Mouse (Mus musculus): Measurements from ENCODE around the gene Spsb3. TPM values are rescaled to one million over a fixed set of nuclear protein-coding genes. Genes with fewer than 3 reads are reported as not detected.
A peak's percentile ranks its signal among the peaks of the same experiment; 100 is the strongest.

Spsb3 gene
- polyA plus RNA-seq, 1 experiment from 2014 or later: 33.9 TPM

DNA sequence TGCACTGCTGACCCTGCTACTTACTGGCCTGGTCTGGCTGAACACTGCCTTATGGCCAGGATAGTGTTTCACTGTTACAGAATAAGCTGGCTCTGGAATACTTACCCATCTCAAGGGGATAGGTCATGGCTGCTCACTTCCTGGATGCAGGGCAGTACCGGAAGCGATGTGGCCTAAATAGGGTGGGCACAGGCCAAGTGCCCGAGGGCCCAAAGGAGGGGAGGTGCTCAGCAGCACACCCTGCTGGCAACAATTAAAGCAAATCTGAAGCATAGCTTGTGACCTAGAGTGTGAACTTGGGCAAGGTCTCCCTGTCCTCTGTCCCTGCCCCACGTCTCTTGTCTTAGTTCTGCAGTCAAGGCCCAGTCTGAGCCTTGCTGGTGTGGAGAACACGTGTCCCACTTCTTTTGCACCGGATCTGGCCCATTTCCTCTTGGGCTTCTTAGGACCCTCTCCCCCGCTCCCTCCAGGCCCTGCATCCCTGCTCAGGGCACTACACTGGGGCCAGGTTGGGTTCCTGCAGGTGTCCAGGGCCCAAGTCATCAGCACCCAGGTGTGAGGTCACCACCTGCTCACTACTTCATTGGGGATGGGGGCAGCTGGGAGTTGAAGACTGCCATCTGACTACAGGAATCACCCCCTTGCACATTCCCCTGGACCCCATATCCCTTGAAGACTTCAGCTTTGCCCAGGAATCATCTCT is 4.6 kb upstream of the Spsb3 start:
- Histone ChIP-seq H3K36me3 (ENCODE audit: control insufficient read depth, insufficient read depth, low read length) (0 out of 2 replicates have a peak, but pooled peaks cover 4% of the 10 kb centered on the region), H3K27me3 (replicated peaks; ENCODE audit: control insufficient read depth, insufficient read depth, low read length) (no peaks in the 10 kb centered on the region), H3K9ac (ENCODE audit: low read depth, low read length) (no peak overlapping the region), H3K4me1 (ENCODE audit: control insufficient read depth, insufficient read depth, low read length) (peaks cover 20% of the 10 kb centered on the region), H3K4me3 (ENCODE audit: low read length) (no peak overlapping the region), H3K27ac (ENCODE audit: low read length) (no peak overlapping the region), H3K4me2 (ENCODE audit: low read depth, low read length) (no peak overlapping the region), H3K9me3 (ENCODE audit: control insufficient read depth, low read length) (no peaks in the 10 kb centered on the region)
- 52% methylated on average over 7 of the region's 7 CpGs for WGBS
- ATAC-seq: no peak

DNA sequence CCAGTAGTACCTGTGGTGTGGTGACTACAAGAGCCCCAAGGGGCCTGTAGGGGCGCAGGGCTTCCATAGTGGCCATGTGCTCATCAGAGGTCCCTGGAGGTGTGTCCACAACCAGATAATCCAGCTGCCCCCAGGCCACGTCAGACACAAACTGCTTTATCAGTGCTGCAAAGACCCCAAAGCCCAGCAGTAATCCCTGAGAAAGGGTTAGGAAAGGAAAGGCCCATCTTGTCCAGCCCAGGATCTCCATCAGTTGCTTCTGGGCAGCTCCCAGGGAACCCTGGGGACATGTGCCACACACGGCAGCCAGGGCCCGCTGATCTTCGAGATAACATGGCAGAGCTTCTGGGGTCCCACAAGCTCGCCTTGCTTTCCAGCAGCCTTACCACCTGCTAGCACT is 2.1 kb upstream of the Spsb3 start:
- Histone ChIP-seq H3K4me2 (ENCODE audit: low read depth, low read length) (no peak overlapping the region), H3K27me3 (replicated peaks; ENCODE audit: control insufficient read depth, insufficient read depth, low read length) (no peaks in the 10 kb centered on the region), H3K27ac (ENCODE audit: low read length) (no peak overlapping the region), H3K36me3 (ENCODE audit: control insufficient read depth, insufficient read depth, low read length) (0 out of 2 replicates have a peak, but pooled peaks cover 4% of the 10 kb centered on the region), H3K9me3 (ENCODE audit: control insufficient read depth, low read length) (no peaks in the 10 kb centered on the region), H3K4me1 (ENCODE audit: control insufficient read depth, insufficient read depth, low read length) (peaks cover 20% of the 10 kb centered on the region), H3K4me3 (ENCODE audit: low read length) (no peak overlapping the region), H3K9ac (ENCODE audit: low read depth, low read length) (no peak overlapping the region)
- 77% methylated on average over 6 of the region's 6 CpGs for WGBS
- no peak for ATAC-seq

DNA sequence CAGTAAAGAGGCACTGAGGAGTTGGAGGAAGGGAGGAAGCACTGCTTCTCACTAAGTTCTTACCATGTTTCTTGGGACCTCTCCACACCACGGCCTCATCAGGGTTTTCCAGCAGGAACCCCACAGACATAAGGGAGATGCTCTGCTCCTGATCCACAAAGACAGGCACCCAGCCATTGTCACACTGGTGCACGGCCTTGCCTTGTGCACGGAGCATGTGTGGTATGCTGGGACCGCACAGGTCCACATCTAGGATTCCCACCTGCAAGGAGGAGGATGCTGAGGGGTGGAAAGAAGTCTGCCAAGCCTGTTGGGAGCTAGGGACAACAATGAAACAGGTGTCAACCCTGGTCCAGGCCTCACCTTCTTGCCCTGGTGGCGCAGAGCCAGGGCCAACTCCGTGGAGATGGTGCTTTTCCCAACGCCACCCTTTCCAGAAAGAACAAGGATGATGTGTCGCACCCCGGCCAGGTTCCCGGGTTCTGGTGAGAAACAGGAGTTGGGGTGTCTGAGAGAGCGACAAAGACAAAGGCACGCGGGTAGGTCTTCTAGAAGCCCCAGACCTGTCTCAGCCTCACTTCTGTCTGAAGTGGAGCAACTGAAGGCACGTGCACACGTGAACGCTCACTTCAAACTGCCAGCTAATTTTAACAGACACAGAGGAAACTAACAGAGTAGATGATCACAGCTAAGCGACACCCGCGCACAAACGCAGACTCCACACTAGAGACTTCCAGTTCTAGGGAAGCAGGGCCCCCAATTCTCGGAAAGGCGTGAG is 898 bp upstream of the Spsb3 start:
- peaks cover 8% of the 10 kb centered on the region; the same call in 1 of the 2 replicates for H3K36me3 ChIP-seq (ENCODE audit: control insufficient read depth, insufficient read depth, low read length)
- H3K4me2 ChIP-seq (ENCODE audit: low read depth, low read length): peak overlapping the region; percentile 88
- no peak overlapping the region for H3K27ac ChIP-seq (ENCODE audit: low read length)
- H3K27me3 ChIP-seq (replicated peaks; ENCODE audit: control insufficient read depth, insufficient read depth, low read length): no peaks in the 10 kb centered on the region
- peak overlapping the region; percentile 85 for H3K4me3 ChIP-seq (ENCODE audit: low read length)
- ATAC-seq: no peak
- H3K9ac ChIP-seq (ENCODE audit: low read depth, low read length): peak overlapping the region; percentile 79
- peaks cover 20% of the 10 kb centered on the region for H3K4me1 ChIP-seq (ENCODE audit: control insufficient read depth, insufficient read depth, low read length)
- WGBS: 24% methylated on average over 22 of the region's 22 CpGs
- no peaks in the 10 kb centered on the region for H3K9me3 ChIP-seq (ENCODE audit: control insufficient read depth, low read length)

DNA sequence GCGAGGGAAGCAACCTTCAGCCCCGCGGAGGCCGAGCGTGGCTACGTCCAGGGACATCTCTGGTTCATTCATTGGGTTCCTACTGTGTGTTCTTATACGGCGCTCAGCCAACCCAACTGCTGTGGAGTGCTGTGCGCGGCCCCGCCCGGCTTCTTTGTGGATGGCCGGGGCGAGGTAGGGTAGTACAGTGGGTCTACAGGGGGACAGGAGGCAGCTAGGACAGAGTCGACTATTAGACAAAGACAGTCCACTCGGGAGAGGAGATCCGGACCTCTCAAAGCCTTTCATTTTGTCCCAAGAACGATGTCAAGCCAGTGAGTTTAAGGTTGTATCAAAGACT is 459 bp downstream of the Spsb3 start:
- peak overlapping the region; percentile 95 for H3K4me2 ChIP-seq (ENCODE audit: low read depth, low read length)
- peak overlapping the region; percentile 88 for H3K9ac ChIP-seq (ENCODE audit: low read depth, low read length)
- peak; percentile 23 for ATAC-seq
- peak overlapping the region; percentile 90 for H3K4me3 ChIP-seq (ENCODE audit: low read length)
- peak overlapping the region; percentile 20; the same call in 1 of the 2 replicates for H3K27ac ChIP-seq (ENCODE audit: low read length)
- H3K36me3 ChIP-seq (ENCODE audit: control insufficient read depth, insufficient read depth, low read length): peaks cover 16% of the 10 kb centered on the region; the same call in 1 of the 2 replicates
- WGBS: under 1% methylated on average over 18 of the region's 18 CpGs
- H3K4me1 ChIP-seq (ENCODE audit: control insufficient read depth, insufficient read depth, low read length): peaks cover 20% of the 10 kb centered on the region
- H3K27me3 ChIP-seq (replicated peaks; ENCODE audit: control insufficient read depth, insufficient read depth, low read length): no peaks in the 10 kb centered on the region
- H3K9me3 ChIP-seq (ENCODE audit: control insufficient read depth, low read length): no peaks in the 10 kb centered on the region

DNA sequence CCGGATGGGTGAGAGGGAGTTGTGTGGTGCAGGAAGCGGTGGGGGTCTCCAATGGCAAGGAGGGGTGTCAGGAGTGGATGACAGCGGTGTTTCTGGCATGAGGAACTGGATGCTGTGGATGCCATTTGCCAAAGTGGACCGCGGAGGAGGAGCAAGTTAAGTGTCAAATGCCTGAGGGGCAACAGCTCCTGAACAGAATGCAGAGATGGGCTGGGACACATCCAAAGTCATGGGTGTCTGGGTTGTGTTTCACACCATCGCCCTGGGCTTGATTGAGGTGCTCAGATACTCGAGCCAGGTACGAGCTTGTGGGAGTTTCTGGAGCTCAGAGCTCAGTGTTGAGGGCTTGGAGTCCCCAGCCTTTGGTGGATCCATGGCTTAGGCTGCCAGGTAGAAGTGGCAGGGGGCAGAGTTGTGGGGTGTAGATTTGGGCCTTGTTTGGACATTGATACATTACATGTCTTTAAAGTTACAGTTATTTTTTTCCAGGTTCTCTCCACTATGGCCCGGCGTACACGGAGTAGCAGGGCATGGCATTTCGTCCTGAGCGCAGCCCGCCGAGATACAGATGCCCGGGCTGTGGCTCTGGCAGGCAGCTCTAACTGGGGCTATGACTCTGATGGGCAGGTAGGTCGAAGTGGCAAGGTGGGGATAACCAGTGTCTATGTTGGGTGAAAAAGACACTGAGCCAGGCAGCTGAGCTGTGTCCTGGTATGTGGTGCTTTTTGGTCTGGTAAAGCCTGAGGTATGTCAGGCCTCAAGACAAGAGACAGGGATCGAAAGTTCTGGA is 1.0 kb downstream of the Spsb3 start:
- Histone ChIP-seq H3K27ac (ENCODE audit: low read length) (no peak overlapping the region), H3K27me3 (replicated peaks; ENCODE audit: control insufficient read depth, insufficient read depth, low read length) (no peaks in the 10 kb centered on the region), H3K4me2 (ENCODE audit: low read depth, low read length) (peak overlapping the region; percentile 95), H3K36me3 (ENCODE audit: control insufficient read depth, insufficient read depth, low read length) (peaks cover 21% of the 10 kb centered on the region; the same call in 1 of the 2 replicates), H3K9ac (ENCODE audit: low read depth, low read length) (peak overlapping the region; percentile 88), H3K4me1 (ENCODE audit: control insufficient read depth, insufficient read depth, low read length) (peaks cover 20% of the 10 kb centered on the region), H3K9me3 (ENCODE audit: control insufficient read depth, low read length) (no peaks in the 10 kb centered on the region), H3K4me3 (ENCODE audit: low read length) (peak overlapping the region; percentile 90)
- ATAC-seq: no peak
- 60% methylated on average over 18 of the region's 18 CpGs for WGBS

DNA sequence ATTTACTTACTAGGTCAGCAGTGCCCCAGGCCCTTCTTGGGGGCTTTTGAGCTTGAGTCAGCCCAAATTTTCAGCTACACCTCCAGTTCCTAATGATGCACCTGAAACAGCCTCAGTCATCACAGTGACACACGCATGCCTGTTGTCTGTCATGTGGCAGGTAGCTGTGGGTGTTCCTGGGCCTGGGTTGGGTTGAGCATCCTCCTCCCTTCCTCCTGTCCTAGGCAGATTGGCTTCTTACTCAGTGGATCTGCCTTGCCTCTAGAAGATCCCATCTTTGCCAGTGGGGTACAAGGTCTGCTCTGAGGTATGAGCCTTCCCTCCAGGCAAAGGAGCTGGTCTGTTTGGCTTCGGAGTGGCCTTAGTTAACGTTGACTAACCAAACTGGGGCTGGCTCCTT is 2.4 kb downstream of the Spsb3 start:
- peaks cover 28% of the 10 kb centered on the region for H3K36me3 ChIP-seq (ENCODE audit: control insufficient read depth, insufficient read depth, low read length)
- WGBS: 79% methylated on average over 3 of the region's 3 CpGs
- ATAC-seq: no peak

DNA sequence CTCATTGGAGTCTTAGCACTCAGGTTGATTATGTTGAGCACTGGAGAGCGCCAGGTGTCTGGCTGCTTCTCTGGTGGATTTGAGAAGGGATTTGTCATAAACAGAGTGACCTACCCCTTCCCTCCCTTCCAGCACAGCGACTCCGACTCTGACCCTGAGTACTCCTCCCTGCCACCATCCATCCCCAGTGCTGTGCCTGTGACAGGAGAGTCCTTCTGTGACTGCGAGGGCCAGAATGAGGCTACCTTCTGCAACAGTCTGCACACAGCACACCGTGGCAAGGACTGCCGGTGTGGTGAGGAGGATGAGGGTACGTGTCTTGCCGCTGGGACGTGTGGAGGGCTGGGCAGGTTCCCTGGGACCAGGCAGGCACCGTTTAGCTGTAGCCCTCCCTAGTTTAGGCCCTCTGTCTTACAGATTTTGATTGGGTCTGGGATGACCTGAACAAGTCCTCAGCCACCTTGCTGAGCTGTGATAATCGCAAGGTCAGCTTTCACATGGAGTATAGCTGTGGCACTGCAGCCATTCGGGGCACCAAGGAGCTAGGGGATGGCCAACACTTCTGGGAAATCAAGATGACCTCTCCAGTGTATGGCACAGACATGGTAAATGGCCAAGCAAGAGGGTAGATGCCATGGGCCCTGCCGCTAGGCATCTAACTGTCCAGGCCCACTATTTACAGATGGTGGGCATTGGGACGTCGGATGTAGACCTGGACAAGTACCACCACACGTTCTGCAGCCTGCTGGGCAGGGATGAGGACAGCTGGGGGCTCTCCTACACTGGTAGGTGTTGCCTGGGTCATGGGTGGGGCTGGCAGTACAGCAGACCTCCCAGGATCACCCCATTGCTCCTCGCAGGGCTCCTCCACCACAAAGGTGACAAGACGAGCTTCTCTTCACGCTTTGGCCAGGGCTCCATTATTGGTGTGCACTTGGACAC is 4.0 kb downstream of the Spsb3 start:
- Histone ChIP-seq H3K36me3 (ENCODE audit: control insufficient read depth, insufficient read depth, low read length) (peaks cover 28% of the 10 kb centered on the region), H3K27ac (ENCODE audit: low read length) (no peak overlapping the region), H3K4me2 (ENCODE audit: low read depth, low read length) (no peak overlapping the region), H3K27me3 (replicated peaks; ENCODE audit: control insufficient read depth, insufficient read depth, low read length) (no peaks in the 10 kb centered on the region), H3K9ac (ENCODE audit: low read depth, low read length) (0 out of 2 replicates have a peak overlapping the region, but pooled peaks have one; percentile 3), H3K4me1 (ENCODE audit: control insufficient read depth, insufficient read depth, low read length) (peaks cover 21% of the 10 kb centered on the region), H3K4me3 (ENCODE audit: low read length) (no peak overlapping the region), H3K9me3 (ENCODE audit: control insufficient read depth, low read length) (no peaks in the 10 kb centered on the region)
- 87% methylated on average over 19 of the region's 19 CpGs for WGBS
- ATAC-seq: no peak

More for the DNA sequence above, 2.4 kb downstream of the Spsb3 start:
- no peaks in the 10 kb centered on the region for H3K27me3 ChIP-seq (replicated peaks; ENCODE audit: control insufficient read depth, insufficient read depth, low read length)
- H3K4me3 ChIP-seq (ENCODE audit: low read length): no peak overlapping the region
- H3K9me3 ChIP-seq (ENCODE audit: control insufficient read depth, low read length): no peaks in the 10 kb centered on the region
- no peak overlapping the region for H3K27ac ChIP-seq (ENCODE audit: low read length)
- peaks cover 24% of the 10 kb centered on the region for H3K4me1 ChIP-seq (ENCODE audit: control insufficient read depth, insufficient read depth, low read length)
- no peak overlapping the region for H3K4me2 ChIP-seq (ENCODE audit: low read depth, low read length)
- no peak overlapping the region for H3K9ac ChIP-seq (ENCODE audit: low read depth, low read length)

DNA sequence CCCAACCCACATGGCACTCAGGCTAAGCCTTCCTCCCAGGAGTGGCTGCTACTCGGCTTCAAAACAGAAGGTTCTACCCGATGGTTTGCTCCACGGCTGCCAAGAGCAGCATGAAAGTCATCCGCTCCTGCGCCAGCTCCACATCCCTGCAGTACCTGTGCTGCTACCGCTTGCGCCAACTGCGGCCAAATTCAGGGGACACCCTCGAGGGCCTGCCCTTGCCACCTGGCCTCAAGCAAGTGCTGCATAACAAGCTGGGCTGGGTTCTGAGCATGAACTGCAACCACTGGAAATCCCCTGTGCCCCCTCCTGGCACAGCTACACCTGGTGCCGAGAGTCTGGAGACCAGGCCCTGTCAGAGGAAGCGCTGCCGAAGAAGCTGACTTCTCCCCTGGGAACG is 4.9 kb downstream of the Spsb3 start:
- Histone ChIP-seq H3K27ac (ENCODE audit: low read length) (no peak overlapping the region), H3K36me3 (ENCODE audit: control insufficient read depth, insufficient read depth, low read length) (peaks cover 28% of the 10 kb centered on the region)
- ATAC-seq: no peak

More for the DNA sequence above, 4.9 kb downstream of the Spsb3 start:
- H3K4me1 ChIP-seq (ENCODE audit: control insufficient read depth, insufficient read depth, low read length): peaks cover 25% of the 10 kb centered on the region
- no peak overlapping the region for H3K4me3 ChIP-seq (ENCODE audit: low read length)
- H3K9ac ChIP-seq (ENCODE audit: low read depth, low read length): no peak overlapping the region
- no peaks in the 10 kb centered on the region for H3K9me3 ChIP-seq (ENCODE audit: control insufficient read depth, low read length)
- WGBS: 87% methylated on average over 13 of the region's 13 CpGs
- H3K4me2 ChIP-seq (ENCODE audit: low read depth, low read length): no peak overlapping the region
- no peaks in the 10 kb centered on the region for H3K27me3 ChIP-seq (replicated peaks; ENCODE audit: control insufficient read depth, insufficient read depth, low read length)
